Mouse (Mus musculus) spleen, adult 12 weeks (tissue): ENCODE measurements at regions not wholly inside any gene's neighbourhood (a gene's known extent, or its start where the extent isn't known, plus 50 kb on each side); places are given as distances from the start of the nearest gene placed in this dataset.

ENCODE experiments used
- DNase-seq: peaks from one replicate; pipeline ENCODE4 v3.0.0; 2022; ENCODE audit warnings: low spot score

GRCm38 (mm10) chr10:21446641-21447040, 69.5 kb downstream of the Aldh8a1 start:
- DNase-seq, result no peak

- no peak for DNase-seq
Measured at GRCm38 (mm10) chr10:21448132-21448531, 71.0 kb downstream of the Aldh8a1 start.

- no peak for DNase-seq
Measured at GRCm38 (mm10) chr10:21448942-21449341, 71.9 kb downstream of the Aldh8a1 start.

- no peak for DNase-seq
Measured at GRCm38 (mm10) chr10:21452611-21453010, 75.5 kb downstream of the Aldh8a1 start.

DNA sequence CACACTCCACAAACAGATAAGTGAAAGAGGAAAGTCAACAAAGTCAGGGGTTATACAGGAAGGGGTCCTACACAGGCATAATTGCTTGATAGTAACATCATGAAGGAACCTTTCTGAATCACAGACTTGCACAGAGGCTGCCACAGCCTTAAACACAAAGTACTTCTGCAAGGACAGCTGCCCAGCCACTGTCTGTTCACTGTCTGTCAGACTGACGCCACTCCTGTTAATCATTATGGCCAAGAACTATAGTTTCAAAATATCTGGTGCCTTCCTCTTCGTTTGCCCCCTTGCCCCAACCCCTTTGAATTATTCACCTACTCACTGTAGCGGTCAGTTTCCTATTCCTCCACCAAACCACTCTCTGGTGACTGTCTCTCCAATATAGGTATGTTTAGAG, 76.4 kb downstream of the Aldh8a1 start:
- DNase-seq, result no peak

DNA sequence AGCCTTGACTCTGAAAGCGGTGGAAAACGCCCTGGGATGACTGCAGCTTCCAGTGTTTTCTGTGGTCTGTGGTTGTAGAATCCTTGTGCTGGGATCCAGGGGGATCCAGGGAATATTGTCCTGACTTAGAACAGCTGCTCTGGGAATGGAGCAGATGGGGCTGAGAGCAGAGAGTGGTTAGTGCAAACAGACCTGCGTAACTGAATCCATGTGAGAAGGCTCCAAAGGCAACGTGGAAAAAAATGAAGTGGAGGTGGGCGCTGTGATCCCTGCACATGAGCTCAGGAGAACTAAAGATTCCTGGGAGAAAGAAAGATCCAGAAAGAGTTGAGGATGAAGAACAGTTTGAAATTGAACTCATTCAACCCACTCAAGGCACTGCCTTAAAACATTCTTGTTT, 77.1 kb downstream of the Aldh8a1 start:
- no peak for DNase-seq

- DNase-seq, result no peak
Measured at GRCm38 (mm10) chr10:21454757-21455156, 77.7 kb downstream of the Aldh8a1 start.

- no peak for DNase-seq
Measured at GRCm38 (mm10) chr10:21455863-21456262, 78.8 kb downstream of the Aldh8a1 start.

DNA sequence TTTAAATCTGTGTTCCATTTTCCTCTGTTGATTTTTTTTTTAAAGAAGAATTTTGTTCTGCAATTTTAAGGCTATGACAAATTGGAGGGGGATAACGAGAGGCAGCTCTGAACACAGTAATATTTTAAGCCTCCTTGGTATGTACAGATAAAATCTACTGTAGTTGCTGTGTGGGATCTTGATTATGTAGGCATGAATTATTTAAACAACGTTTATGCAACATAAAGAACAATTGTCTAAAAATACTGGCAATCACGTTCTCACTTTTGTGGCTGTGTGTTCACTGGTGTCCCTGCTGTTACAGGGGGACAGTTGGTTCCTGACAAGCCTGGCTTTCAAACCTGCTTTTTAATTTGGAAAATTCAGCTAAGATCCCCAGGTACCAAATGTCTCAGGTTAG, 79.3 kb downstream of the Aldh8a1 start:
- no peak for DNase-seq

GRCm38 (mm10) chr10:21456991-21457390, 79.9 kb downstream of the Aldh8a1 start:
- no peak for DNase-seq

- no peak for DNase-seq
Measured at GRCm38 (mm10) chr10:21458608-21459007, 81.5 kb downstream of the Aldh8a1 start.

DNA sequence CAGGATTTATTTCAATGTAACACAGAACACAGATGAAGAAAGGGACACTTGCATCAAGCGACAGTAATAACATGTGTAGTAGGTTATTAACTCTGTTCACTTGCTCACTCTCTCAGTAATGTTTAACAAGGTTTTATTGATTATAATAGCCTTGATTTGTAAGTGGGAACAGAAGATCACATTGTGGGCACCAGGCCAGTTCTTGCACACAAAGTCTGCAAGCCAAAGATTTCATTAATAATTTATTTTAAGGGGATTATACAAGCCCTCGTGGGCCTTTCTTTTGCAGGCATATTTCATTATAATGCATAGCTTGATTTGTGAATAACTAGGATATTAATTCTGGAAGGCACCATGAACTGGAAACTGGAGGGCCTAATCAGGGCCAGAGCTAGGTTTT, 83.0 kb downstream of the Aldh8a1 start:
- no peak for DNase-seq

DNA sequence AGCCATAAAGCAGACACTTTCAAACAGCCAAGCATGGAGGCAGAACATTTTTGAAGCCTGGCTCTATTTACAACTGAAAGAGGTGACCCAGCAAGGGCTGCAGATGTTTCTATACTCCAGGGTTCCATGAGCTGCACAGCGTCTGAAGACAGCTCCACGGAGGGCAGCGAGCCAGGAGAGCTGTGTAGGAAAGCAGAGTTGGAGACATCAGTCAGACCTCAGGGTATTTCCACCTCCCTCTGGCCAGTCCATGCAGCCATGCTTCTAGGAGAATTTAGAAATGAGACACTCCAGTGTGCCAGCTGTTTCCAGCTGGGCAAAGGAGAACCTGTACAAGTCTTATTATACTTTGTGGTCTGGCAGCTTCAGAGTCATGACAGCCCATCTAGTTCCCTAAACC, 85.8 kb downstream of the Aldh8a1 start:
- DNase-seq, result no peak

DNA sequence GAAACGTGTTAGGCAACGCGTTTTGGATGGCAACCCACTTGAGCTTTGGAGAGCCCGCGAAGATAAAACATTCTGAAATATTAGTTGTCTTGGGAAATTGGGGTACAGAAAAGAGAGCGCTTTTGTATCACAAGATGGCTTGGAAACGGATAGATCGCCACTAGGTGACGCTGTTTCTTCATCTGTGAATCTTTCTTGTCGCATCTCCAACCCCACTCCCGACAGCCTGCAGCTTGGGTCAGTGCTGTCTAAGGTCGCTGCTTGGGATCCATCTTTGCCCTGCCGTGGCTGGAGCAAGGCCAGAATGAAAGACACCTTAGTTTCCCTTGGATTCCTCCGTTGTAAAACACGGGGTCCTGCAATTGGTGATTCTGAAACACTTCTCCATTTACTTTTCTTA, 88.3 kb downstream of the Aldh8a1 start:
- peak; percentile 44 for DNase-seq

GRCm38 (mm10) chr10:21465806-21466377, 88.8 kb downstream of the Aldh8a1 start:
- DNase-seq, result no peak

- no peak for DNase-seq
Measured at GRCm38 (mm10) chr10:21467425-21468085, 90.5 kb downstream of the Aldh8a1 start.

DNA sequence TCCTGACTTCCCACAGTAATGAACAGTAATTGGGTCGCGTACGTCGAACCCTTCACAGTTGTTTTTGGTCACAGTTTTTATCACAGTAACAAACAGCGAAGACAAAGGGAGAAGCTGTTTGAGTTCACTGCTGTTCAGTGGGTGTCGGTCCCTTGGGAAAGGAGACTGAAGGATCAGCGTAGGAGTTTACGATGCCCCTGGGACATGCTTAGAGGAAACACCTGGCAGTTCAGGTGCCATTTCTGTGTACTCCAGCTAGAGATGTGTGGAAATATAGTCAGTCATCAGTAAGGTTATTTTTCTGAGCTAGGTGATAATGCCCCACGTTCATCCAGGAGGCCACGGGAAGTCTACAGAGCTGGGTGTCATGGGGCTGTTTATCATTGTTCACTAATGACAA, 91.3 kb downstream of the Aldh8a1 start:
- DNase-seq, result no peak

DNA sequence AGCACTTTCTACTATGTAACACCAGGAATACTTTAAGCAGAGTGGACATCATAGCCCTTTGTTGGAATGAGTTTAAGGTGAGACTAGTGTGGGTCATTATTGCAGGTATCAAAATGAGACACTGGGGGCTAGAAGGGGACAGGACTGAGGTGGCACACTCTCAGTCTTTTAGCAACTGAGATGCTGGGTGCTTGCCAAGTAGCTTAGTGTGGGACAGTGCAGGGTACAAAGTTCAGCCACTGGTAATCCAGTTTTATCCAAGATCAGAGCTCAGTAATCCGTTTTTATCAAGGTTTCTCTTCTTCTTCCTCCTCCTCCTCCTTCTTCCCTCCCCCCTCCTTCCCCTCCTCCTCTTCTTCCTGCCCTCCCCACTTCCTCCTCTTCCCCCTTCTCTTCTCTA, 92.9 kb downstream of the Aldh8a1 start:
- no peak for DNase-seq

DNA sequence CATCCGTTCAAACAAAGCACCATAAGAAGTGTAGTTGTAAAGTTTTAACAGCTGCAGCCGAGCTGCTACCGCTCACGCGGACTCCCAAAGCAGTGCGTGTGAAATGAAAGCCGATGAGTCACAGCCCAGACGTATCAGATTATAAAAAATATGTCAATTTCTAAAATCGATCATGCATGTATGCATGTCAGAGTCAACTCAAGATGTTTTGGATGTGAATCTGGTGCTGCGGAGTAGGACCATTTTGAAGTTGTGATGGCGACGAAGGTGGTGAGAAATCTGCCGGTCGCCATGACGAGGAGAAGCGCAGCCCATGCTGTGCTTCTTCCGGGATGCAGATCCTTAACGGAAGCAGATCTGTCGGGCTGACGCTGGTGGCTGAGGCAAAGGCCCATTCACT, 93.5 kb downstream of the Aldh8a1 start:
- DNase-seq, result no peak

GRCm38 (mm10) chr10:21474242-21474641, 97.2 kb downstream of the Aldh8a1 start:
- no peak for DNase-seq

DNA sequence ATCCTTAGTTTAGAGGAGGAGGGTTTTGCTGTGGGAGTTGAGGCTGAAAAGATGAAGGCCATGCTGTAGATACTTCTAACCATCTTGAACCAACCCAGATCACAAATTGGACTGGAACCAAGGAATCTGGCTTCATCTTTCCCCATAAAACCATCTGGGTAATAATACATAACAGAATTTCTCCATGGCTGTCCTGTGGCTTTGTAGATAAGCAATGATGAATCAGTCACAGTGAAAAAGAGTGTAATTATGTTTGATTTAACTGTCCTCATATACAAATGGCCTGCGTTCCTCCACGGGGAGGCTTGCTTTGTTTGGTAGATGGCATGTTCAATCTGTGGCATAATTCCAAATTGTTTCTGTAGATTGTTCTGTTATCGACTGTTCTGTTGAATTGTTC, 100.9 kb downstream of the Aldh8a1 start:
- DNase-seq, result no peak

DNA sequence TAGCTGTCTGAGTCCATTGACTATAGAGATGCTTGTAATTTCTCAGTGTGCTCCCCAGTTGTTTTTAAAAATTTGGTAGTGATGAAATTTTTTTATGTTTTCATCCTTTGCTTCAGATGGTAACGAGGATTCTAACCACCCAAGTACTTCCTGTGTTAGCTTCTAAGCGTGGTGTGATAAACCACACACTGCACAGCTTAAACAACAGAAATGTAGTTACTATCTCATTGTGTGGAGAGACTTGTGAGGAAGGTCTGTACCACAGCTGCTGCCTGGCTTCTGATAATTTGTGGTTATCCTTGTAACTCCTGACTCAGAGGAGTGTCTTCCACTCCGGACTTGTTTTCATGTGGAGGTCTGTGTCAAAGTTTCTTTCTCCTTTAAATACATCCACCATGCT, 102.3 kb downstream of the Aldh8a1 start:
- no peak for DNase-seq

GRCm38 (mm10) chr10:21481255-21481654, 104.2 kb downstream of the Aldh8a1 start:
- no peak for DNase-seq

DNA sequence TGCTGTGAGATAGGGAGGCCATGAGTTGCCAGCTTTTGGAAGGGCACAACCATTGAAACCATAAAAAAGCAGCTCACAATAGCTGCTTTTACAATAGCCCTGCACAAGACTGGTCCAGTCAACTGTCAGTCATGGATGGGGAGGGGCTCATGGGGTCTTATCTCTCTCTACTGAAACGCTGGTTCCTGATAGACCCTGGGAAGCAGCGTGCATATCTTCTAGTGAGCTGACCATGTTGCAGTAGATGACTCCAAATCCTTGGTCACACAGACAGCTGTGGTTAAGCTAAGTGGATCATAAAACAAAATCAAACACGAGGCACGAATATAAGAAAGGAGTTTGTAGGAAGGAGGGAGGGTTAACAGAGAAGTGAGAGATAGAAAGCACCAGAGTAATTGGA, 105.0 kb downstream of the Aldh8a1 start:
- no peak for DNase-seq
